Mouse (Mus musculus): ENCODE results near the gene Mcpt8. TPM values are rescaled to one million over a fixed set of nuclear protein-coding genes. Genes with fewer than 3 reads are reported as not detected.
"Not testable (repeated sequence)": the region's sequence is repeated elsewhere in the genome, so short reads cannot be mapped to it uniquely, and the experiment has no call there.

The Mcpt8 gene
- total RNA-seq (2021): not detected
- not detected in 2 replicates for polyA plus RNA-seq (2012; rRNA removed)
- long read RNA-seq: 0 reads

DNA sequence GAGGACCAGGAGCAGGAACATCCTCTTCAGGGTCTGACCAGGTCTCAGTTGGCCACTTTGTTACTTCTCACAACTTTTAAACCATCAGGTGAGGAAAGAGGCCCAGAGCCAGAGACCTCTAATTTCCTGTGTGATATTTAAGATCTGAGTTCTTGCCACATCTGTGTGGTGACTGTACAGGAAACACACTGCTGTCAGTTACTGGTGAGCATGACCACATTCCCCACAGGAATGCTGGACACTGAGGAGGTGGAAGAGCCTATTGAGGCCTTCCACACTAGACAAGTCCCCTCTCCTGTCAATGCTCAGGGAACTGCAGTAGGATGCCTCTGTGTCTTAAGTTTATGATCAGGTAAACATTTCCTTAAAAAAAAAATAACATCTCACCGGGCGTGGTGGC lies at the start of gene Mcpt8:
TSS of gene Mcpt8 (minus strand) at position 107 of the 400 bp plus-strand sequence.
- DNase-seq: no peak

DNA sequence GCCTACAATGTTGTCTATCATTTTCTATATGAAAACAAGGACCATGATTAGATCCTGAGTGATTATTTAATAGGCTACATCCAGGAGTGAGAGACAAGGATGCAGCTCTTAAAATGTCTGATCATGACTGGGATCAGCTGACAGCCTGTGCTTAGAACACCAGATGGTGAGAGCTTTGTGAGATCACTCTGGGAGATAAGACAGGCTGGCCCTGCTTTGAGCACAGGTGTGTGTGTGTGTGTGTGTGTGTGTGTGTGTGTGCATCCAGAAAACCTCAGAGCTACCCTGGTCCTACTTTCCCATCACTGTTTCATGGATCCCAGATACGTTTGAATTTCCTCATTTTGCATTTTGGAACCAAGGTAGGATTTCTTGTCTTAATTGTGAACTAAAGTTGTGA lies 48.6 kb upstream of the Mcpt8 start:
- not testable (repeated sequence) for DNase-seq

DNA sequence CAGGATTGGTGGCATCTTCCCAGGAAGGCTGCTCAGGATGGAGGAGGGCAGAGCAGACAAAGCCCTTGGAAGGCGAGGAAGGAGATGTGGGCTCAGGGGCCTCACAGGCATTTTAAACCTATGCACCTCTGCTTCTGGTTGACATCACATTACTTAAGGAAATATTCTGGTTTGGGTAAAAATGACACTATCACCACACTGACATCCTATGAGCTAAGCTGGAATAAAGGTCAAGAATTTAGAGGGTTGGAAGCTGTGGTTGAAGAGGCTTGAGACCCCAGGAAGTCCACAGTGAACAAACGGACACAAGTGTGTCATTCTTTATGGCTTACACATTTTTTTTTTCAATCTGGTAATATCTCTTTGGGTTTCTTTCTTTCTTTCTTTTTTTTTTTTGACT lies 47.4 kb upstream of the Mcpt8 start, which contains the start of gene Gzmd:
TSS of gene Gzmd (minus strand) at position 101 of the 400 bp plus-strand sequence.
- not testable (repeated sequence) for DNase-seq

- DNase-seq: no peak
Observed at GRCm38 (mm10) chr14:56128341-56128740, 43.3 kb upstream of the Mcpt8 start.

DNA sequence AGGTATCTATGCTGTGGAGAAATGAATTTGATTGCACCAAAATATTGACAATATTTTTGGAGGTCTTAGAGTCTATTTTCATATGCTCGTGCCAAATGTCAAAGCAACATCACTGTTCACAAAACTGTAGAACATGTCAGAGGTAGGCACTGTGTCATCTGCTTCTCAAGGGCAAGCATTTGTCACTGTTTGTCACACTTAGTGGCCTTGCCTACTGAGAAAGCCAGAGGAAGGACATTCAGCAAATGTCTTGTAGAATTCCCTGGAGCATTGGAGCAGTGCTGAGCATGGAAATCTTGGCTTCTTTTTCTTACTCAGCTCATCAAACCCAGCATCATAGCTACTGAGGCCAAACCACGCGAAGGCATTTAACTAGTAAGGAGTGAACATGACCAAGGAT lies 38.4 kb upstream of the Mcpt8 start:
- peak; percentile 58 for DNase-seq

DNA sequence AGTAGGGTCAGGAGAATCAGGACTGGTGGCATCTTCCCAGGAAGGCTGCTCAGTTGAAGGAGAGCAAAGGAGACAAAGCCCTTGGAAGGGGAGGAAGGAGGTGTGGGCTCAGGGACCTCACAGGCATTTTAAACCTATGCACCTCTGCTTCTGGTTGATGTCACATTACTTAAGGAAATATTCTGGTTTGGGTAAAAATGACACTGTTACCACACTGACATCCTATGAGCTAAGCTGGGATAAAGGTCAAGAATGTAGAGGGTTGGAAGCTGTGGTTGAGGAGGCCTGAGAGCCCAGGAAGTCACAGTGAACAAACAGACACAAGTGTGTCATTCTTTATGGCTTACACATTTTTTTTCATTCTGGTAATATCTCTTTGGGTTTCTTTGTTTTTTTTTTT lies 35.5 kb upstream of the Mcpt8 start, which contains the start of gene Gzme:
TSS of gene Gzme (minus strand) at position 101 of the 400 bp plus-strand sequence.
- DNase-seq: no peak

DNA sequence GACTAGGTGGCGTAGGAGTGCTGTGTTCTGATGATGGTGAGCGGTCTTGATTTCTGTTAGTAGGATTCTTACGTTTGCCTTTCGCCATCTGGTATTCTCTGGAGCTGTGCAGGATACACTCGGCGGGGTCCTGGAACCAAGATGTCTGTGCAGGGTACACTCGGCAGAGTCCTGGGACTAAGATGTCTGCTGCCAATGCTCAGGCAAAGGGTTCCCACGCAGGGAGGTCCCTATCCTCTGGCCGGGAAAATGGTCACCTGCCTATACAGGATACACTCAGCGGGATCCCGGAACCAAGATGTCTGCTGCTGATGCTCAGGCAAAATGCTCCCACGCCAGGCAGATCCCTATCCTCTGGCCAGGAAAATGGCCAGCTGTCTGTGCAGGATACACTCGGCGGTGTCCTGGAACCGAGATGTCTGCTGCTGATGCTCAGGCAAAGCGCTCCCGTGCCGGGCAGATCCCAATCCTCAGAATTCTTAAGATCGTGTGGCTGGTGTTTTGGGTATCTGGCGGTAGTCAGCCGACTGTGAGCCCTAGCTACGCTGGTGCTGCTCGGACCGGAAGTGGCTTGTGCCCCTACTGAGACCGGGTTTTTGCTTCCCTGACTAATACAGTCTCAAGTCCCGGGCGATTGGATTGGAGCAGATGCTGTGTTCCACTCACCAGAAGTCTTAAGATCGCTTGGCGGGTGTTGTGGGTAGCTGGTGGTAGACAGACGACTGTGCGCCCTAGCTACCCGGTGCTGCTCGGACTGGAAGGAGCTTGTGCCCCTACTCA lies 30.6 kb upstream of the Mcpt8 start:
- not testable (repeated sequence) for DNase-seq

DNA sequence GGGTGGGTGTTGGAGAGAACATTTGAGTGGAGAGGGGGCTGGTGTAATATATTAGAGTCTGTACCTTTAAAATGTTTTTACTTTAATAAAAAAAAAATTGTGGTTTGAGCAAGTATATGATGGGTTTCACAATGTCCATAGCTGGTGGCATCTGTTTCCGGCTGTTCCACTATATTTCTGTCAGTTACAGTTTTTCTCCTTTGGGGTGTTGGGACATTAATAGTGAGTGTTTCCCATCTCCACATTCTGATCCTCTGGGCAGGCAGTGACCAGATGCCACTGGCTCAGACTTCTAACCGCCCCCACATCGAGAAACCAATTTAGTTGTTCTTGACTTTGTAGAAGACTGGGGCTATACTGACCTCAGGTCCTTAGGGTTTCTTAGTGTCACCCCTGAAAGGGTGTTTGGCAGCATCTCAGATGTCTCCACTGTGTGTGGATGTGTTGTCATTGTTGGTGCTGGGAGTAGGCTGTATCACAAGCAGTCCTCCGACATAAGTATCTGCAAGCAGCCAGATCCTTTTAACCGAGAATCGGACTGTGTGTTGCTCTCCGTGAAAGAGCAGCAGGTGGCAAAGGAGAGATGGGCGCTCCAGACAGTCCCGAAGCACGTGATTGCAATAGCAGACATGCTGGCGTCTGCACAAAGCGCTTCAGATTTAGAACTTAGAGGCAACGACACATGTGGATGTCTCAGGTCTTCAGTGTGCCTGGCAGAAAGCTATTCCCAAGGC lies 20.5 kb upstream of the Mcpt8 start:
- DNase-seq: no peak

DNA sequence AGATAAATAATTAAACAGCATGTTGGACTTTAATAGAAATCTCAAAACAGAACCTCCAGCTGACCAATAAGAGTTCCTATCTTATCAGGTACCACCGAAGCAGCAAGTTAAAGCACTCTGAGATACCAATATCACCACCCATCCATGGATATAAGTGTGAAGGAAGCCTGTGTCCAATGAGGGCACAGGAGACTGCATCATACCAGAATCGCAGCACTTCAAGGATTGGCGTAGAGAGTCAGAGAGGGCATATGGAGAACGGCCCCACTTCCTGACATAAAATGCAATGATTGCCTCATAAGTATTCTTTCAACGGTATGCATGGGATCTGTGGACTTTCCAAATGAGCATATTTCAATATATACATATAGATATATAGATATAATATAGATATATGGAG lies 19.9 kb upstream of the Mcpt8 start:
- DNase-seq: no peak

DNA sequence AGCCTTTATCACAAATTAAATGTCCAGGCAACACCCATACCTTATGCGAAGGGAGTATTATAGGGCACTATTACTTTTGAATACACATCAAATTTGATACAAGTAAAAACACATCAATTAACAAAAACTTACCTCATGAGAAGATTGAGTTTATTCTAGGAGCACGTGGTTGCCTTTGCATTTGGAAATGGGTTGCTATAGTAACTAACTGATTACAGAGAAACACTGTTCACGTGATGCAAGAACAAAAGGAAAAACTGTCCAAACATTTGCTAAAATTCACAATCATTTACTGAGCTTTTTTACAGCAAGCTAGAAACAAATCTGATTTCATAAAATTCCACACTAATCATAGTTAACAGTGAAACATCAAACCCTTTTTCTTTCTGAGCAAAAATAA lies 18.4 kb upstream of the Mcpt8 start:
- no peak for DNase-seq

- DNase-seq: no peak
Observed at GRCm38 (mm10) chr14:56102386-56102785, 17.3 kb upstream of the Mcpt8 start, which contains the start of gene Ctsg. Gene Ctsg (minus strand): TSS chr14:56102574.

DNA sequence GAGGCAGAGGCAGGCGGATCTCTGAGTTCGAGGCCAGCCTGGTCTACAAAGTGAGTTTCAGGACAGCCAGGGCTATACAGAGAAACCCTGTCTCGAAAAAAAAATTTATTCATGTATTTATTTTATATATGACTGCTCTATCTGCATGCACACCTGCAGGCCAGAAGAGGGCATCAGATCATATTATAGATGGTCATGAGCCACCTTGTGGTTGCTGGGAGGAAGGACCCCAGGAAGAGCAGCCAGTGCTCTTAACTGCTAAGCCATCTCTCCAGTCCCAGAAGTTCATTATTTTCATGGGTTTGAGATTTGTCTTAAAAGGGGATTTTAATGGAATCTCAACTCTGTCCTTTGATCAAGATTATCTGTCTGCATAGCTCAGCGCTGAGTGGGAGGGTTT lies 13.9 kb upstream of the Mcpt8 start:
- DNase-seq: peak; percentile 7

GRCm38 (mm10) chr14:56097597-56097996 lies 12.5 kb upstream of the Mcpt8 start:
- DNase-seq: no peak

DNA sequence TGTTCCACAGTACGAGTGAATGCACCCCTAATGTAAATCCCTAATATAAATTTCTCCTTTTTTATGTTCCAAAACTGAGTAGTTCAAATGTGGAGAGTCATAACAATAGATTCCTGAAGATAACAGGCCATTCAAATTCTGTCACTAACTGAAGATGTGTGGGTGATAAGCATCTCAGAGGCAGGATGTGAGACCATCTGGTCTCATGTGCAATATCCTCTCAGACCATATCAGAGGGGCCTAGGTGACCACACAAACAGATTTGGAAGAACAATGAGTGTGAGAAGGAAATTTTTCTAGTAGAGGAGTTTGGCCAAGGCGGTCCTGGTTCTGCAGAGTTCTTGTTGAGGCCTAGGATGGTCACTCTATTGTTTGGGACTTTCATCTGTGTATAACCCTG lies 8.3 kb upstream of the Mcpt8 start:
- DNase-seq: no peak

DNA sequence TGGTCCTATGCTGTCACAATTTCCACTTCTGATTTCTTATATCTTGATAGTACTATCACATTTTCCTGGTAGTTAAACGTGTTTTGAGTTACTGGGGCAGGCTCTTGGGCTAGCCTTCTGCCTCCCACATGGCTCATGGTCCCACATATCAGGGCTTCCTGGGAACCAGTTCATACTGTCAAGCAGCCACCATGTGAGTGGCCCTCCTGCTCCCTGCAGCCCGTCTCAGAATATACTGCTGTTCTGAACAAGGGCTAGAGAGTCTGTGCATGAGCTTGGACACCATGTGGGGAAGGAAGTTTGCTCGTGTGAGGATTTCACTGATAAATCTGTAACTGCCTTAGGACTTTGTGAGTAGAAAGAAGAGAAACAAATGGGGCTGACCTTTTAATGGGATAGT lies 1.6 kb upstream of the Mcpt8 start:
- DNase-seq: no peak

- DNase-seq: no peak
Observed at GRCm38 (mm10) chr14:56082016-56082415, 3.1 kb downstream of the Mcpt8 start.

GRCm38 (mm10) chr14:56062213-56062612 lies 22.9 kb downstream of the Mcpt8 start, which contains the start of gene Mcpt4:
Gene Mcpt4 (minus strand): TSS chr14:56062313.
- DNase-seq: not testable (repeated sequence)

GRCm38 (mm10) chr14:56057722-56058121 lies 27.4 kb downstream of the Mcpt8 start:
- no peak for DNase-seq

DNA sequence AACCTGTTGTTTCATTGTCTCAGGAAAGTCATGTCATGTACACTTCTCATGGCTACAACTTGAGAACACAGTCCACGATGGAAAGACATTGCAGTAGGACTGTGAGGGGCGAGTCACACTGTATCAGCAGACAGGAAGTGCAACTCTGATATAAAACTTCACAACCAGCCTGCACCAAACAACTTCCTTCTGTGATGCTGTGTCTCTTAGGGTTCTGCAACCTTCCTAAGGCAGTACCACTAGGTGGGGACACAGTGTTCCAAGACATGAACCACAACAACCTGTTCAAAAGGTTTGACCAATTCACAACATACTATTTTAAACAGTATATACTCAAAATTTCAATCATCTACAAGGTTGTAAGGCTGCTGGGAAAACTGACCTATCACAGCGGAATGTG lies 29.7 kb downstream of the Mcpt8 start:
- no peak for DNase-seq

GRCm38 (mm10) chr14:56041792-56042191 lies 43.3 kb downstream of the Mcpt8 start, which contains the start of gene Mcpt2:
Gene Mcpt2 (plus strand): TSS chr14:56042041.
- not testable (repeated sequence) for DNase-seq

GRCm38 (mm10) chr14:56034433-56034832 lies 50.6 kb downstream of the Mcpt8 start:
- DNase-seq: no peak

Measured in adrenal gland, adult 2 months (tissue).